Mouse (Mus musculus) myocyte (in vitro differentiated cells): ENCODE measurements around the gene Tjp1. TPM values are rescaled to one million over a fixed set of nuclear protein-coding genes. Genes with fewer than 3 reads are reported as not detected.
A peak's percentile ranks its signal among the peaks of the same experiment; 100 is the strongest.

Experiments used
- H3K27me3 ChIP-seq: one replicate; pipeline ENCODE4 v1.6.1; 2011; ENCODE audit not compliant: control insufficient read depth, insufficient read depth, insufficient read length
- H3K36me3 ChIP-seq: one replicate; pipeline ENCODE4 v1.6.1; 2011; ENCODE audit not compliant: control insufficient read depth, insufficient read depth
- H3K4me2 ChIP-seq: one replicate; pipeline ENCODE4 v1.6.1; 2011; ENCODE audit warnings: low read depth, control low read depth
- H3K4me3 ChIP-seq: one replicate; pipeline ENCODE4 v1.5.1; 2011; ENCODE audit warnings: mild to moderate bottlenecking, control low read depth, moderate library complexity
- H3K79me2 ChIP-seq: one replicate; pipeline ENCODE4 v1.6.1; 2011; ENCODE audit not compliant: control insufficient read depth, insufficient read depth
- H3ac ChIP-seq: one replicate; pipeline ENCODE4 v1.6.1; 2011; ENCODE audit not compliant: control insufficient read depth, insufficient read length
- CEBPB ChIP-seq: IDR thresholded peaks from 2 replicates; pipeline ENCODE4 v1.6.1; 2011; ENCODE audit warnings: mild to moderate bottlenecking, moderate library complexity; ENCODE audit not compliant: poor library complexity, insufficient read depth, severe bottlenecking
- E2F4 ChIP-seq: IDR thresholded peaks from one replicate; pipeline ENCODE4 v1.6.1; 2011; ENCODE audit warnings: mild to moderate bottlenecking, control low read depth, moderate library complexity; ENCODE audit not compliant: insufficient read depth
- MAX ChIP-seq: IDR thresholded peaks from one replicate; pipeline ENCODE4 v1.6.1; 2011; ENCODE audit warnings: low read depth, mild to moderate bottlenecking, control low read depth
- MYOD1 ChIP-seq, 3 experiments: IDR thresholded peaks; one replicate each; pipeline ENCODE4 v1.6.1; 2011; ENCODE audit warnings: control low read depth in 2 of 3, low read depth in 2 of 3, mild to moderate bottlenecking in 2 of 3, moderate library complexity in 1 of 3; ENCODE audit not compliant: insufficient read length in 2 of 3, control insufficient read depth in 1 of 3
- MYOG ChIP-seq, 3 experiments: IDR thresholded peaks; one replicate each; pipeline ENCODE4 v1.6.1; 2011; ENCODE audit warnings: control low read depth in 2 of 3, low read depth in 2 of 3, mild to moderate bottlenecking in 2 of 3; ENCODE audit not compliant: insufficient read length in 2 of 3, control insufficient read depth in 1 of 3, insufficient read depth in 1 of 3
- POLR2A ChIP-seq: IDR thresholded peaks from one replicate; pipeline ENCODE4 v1.6.1; 2011; ENCODE audit warnings: low read depth, mild to moderate bottlenecking, control low read depth, moderate library complexity; ENCODE audit not compliant: insufficient read length
- POLR2AphosphoS2 ChIP-seq: IDR thresholded peaks from one replicate; pipeline ENCODE4 v1.6.1; 2011; ENCODE audit warnings: low read depth, control low read depth; ENCODE audit not compliant: insufficient read length
- REST ChIP-seq: IDR thresholded peaks from one replicate; pipeline ENCODE4 v1.6.1; 2011; ENCODE audit warnings: mild to moderate bottlenecking, control low read depth, moderate library complexity; ENCODE audit not compliant: insufficient read depth, insufficient read length
- SRF ChIP-seq: IDR thresholded peaks from one replicate; pipeline ENCODE4 v1.6.1; 2011; ENCODE audit warnings: low read depth; ENCODE audit not compliant: control insufficient read depth, insufficient read length
- TCF12 ChIP-seq: IDR thresholded peaks from one replicate; pipeline ENCODE4 v1.6.1; 2011; ENCODE audit warnings: mild to moderate bottlenecking, control low read depth; ENCODE audit not compliant: poor library complexity, insufficient read depth, severe bottlenecking
- TCF3 ChIP-seq: IDR thresholded peaks from one replicate; pipeline ENCODE4 v1.6.1; 2011; ENCODE audit warnings: low read depth, control low read depth; ENCODE audit not compliant: insufficient read length
- USF1 ChIP-seq: IDR thresholded peaks from one replicate; pipeline ENCODE4 v1.6.1; 2011; ENCODE audit warnings: low read depth, mild to moderate bottlenecking, control low read depth, moderate library complexity
- polyA plus RNA-seq: library from polyadenylated mRNA; unstranded; fragments of >200 nt; fragmentation: generic; extraction: Trizol; gene quantifications from one replicate; pipeline ENCODE4 v1.2.1, GENCODE M21; 2012; ENCODE audit warnings: missing spikeins

The Tjp1 gene
- polyA plus RNA-seq, 1 experiment, result 24.3 TPM

DNA sequence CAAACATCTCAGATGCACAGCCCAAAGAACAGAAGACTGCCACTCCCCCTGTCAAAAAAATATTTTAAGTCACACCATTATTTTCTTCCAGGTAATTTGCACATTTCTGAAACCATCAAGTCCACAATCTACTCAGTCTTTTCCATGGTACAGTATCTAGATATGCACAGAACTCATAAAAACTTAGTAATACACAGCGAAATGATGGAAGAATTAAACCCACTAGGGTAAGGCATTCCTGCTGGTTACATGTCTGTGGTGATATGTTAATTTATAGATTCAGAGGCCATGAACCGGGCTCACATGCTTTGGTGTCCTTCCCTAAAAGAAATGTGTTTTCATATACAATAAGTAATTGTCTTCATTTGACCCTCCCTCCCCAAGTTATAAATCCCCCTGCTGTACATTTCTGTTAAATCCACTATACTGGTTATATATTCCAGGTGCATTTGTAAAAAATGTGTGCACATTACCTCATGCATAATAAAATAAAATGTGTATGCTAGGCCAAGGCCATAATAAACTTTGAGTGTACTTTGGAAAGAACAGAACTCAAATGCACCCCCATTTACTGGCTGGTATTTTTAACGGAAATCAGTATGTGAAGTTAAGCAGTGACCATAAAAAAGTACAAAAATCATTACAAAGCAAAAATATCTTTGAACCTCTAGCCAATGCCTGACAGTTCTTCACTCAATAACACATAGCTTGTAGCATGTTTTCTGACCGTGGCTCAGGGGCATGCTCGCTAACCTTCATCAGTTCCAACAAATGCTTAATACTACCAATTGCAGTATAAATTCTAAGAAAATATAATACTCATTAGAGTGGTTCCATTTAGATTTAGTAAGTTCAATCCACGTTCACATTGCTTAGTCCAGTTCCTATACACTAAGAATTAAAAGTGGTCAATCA is 230.6 kb downstream of the Tjp1 start:
- Histone ChIP-seq H3ac (no peak overlapping the region), H3K79me2 (no peaks in the 10 kb centered on the region), H3K27me3 (no peaks in the 10 kb centered on the region), H3K36me3 (peaks cover 54% of the 10 kb centered on the region), H3K4me3 (no peak overlapping the region), H3K4me2 (no peak overlapping the region)
- TF ChIP-seq E2F4, result no peak
- no peak for TF ChIP-seq MYOG (IDR thresholded peaks at IDR 0.05; ENCODE audit: control insufficient read depth in 1 of 3, insufficient read depth in 1 of 3, insufficient read length in 2 of 3, low read depth in 2 of 3)
- TF ChIP-seq POLR2A, result no peak
- TF ChIP-seq MYOD1 (IDR thresholded peaks at IDR 0.05; ENCODE audit: control insufficient read depth in 1 of 3, insufficient read length in 2 of 3, low read depth in 2 of 3), result no peak
- no peak for TF ChIP-seq POLR2AphosphoS2
- no peak for TF ChIP-seq SRF
- no peak for TF ChIP-seq TCF12
- no peak for TF ChIP-seq REST
- no peak for TF ChIP-seq MAX
- TF ChIP-seq USF1, result no peak
- TF ChIP-seq TCF3, result no peak
- TF ChIP-seq CEBPB, result no peak

GRCm38 (mm10) chr7:65282886-65283285 is 244.7 kb downstream of the Tjp1 start:
- H3K36me3 ChIP-seq, result no peaks in the 10 kb centered on the region

DNA sequence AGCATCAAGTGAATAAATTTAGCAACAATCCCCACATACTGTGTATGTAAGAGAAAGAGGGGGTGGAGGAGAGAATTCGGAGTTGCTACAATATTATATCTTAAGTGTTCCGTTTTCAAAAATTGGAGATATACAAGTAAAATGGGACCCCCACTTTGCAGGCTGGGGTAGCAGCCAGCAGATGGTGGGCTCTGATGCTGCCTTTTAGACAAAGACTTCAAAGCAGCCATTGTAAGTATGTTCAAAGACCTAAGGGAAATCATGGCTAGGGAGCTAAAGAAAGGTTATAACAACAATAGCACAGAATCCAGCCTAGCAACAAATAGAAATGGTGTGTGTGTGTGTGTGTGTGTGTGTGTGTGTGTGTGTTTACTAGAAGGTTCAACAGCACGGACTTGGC is 245.6 kb downstream of the Tjp1 start:
- no peak overlapping the region for H3K4me3 ChIP-seq
- no peak overlapping the region for H3K4me2 ChIP-seq
- H3ac ChIP-seq, result no peak overlapping the region
- H3K79me2 ChIP-seq, result no peaks in the 10 kb centered on the region
- H3K27me3 ChIP-seq, result peaks cover 22% of the 10 kb centered on the region
- TF ChIP-seq E2F4 (no peak), REST (no peak), USF1 (no peak), POLR2AphosphoS2 (no peak), SRF (no peak), POLR2A (no peak), TCF12 (no peak), MYOD1 (IDR thresholded peaks at IDR 0.05; ENCODE audit: control insufficient read depth in 1 of 3, insufficient read length in 2 of 3, low read depth in 2 of 3) (no peak), CEBPB (no peak), MAX (no peak), MYOG (IDR thresholded peaks at IDR 0.05; ENCODE audit: control insufficient read depth in 1 of 3, insufficient read depth in 1 of 3, insufficient read length in 2 of 3, low read depth in 2 of 3) (no peak), TCF3 (no peak)
- H3K36me3 ChIP-seq, result no peaks in the 10 kb centered on the region

More at GRCm38 (mm10) chr7:65282886-65283285, 244.7 kb downstream of the Tjp1 start:
- H3K27me3 ChIP-seq, result peaks cover 22% of the 10 kb centered on the region
- H3ac ChIP-seq, result no peak overlapping the region
- no peak overlapping the region for H3K4me3 ChIP-seq
- H3K79me2 ChIP-seq, result no peaks in the 10 kb centered on the region
- H3K4me2 ChIP-seq, result no peak overlapping the region
- no peak for TF ChIP-seq SRF
- TF ChIP-seq TCF12, result no peak
- TF ChIP-seq REST, result no peak
- no peak for TF ChIP-seq MYOG (IDR thresholded peaks at IDR 0.05; ENCODE audit: control insufficient read depth in 1 of 3, insufficient read depth in 1 of 3, insufficient read length in 2 of 3, low read depth in 2 of 3)
- TF ChIP-seq MAX, result no peak
- TF ChIP-seq E2F4, result no peak
- no peak for TF ChIP-seq POLR2AphosphoS2
- TF ChIP-seq MYOD1 (IDR thresholded peaks at IDR 0.05; ENCODE audit: control insufficient read depth in 1 of 3, insufficient read length in 2 of 3, low read depth in 2 of 3), result no peak
- TF ChIP-seq POLR2A, result no peak
- no peak for TF ChIP-seq USF1

GRCm38 (mm10) chr7:65280944-65281912 is 246.4 kb downstream of the Tjp1 start:
- no peak overlapping the region for H3K4me3 ChIP-seq
- TF ChIP-seq USF1 (no peak), MYOD1 (IDR thresholded peaks at IDR 0.05; ENCODE audit: control insufficient read depth in 1 of 3, insufficient read length in 2 of 3, low read depth in 2 of 3) (peak in 2 of 3 experiments; percentile 14 to 18)
- no peaks in the 10 kb centered on the region for H3K36me3 ChIP-seq
- H3K79me2 ChIP-seq, result no peaks in the 10 kb centered on the region
- peaks cover 29% of the 10 kb centered on the region for H3K27me3 ChIP-seq
- H3K4me2 ChIP-seq, result no peak overlapping the region
- no peak overlapping the region for H3ac ChIP-seq
